Mouse (Mus musculus) granulocyte monocyte progenitor cell, adult 5-6 weeks (primary cell): Measurements from ENCODE around the gene Acss2. TPM values are rescaled to one million over a fixed set of nuclear protein-coding genes. Genes with fewer than 3 reads are reported as not detected.
A peak's percentile ranks its signal among the peaks of the same experiment; 100 is the strongest.
"Not testable (repeated sequence)": the region's sequence is repeated elsewhere in the genome, so short reads cannot be mapped to it uniquely, and the experiment has no call there.

Source experiments
- ATAC-seq: replicated peaks from 2 replicates; pipeline ENCODE4 v1.8.0; 2016; ENCODE audit warnings: mild to moderate bottlenecking, moderate TSS enrichment, inconsistent platforms; ENCODE audit not compliant: poor library complexity, severe bottlenecking
- total RNA-seq, 2 experiments: library from RNA; stranded (forward) in 1 of 2; stranded (reverse) in 1 of 2; fragments of 200-712, 200-1000 nt in 1 of 2; fragments of >200 nt in 1 of 2; fragmentation: Nextera tagmentation in 1 of 2; gene quantifications; 2 replicates each; pipeline ENCODE4 v1.2.3; 2014 to 2017

The Acss2 gene
- total RNA-seq, 2 experiments from 2014 or later: 4.4 to 5.6 TPM

DNA sequence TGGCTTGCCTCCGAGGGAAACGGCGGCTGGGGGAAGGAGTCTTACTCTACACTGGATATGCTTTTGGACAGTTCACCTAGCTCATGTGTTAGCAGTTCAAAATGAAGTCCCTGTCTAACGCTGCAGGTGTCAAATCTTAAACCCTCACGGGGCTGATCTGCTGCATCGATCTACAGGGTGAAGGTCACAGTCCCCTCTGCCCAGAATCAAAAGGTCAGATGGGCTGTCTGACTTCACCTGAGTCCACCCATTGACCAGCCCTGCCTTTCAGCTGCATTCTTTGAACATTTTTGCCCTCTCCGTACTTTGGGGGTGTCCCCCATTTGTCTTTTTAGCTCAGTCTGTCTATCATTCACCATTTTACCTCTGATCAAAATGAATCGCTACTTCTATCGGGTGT is 67.3 kb downstream of the Acss2 start:
- ATAC-seq: no peak

GRCm38 (mm10) chr2:155585486-155585885 is 67.7 kb downstream of the Acss2 start:
- peak; percentile 90 for ATAC-seq

DNA sequence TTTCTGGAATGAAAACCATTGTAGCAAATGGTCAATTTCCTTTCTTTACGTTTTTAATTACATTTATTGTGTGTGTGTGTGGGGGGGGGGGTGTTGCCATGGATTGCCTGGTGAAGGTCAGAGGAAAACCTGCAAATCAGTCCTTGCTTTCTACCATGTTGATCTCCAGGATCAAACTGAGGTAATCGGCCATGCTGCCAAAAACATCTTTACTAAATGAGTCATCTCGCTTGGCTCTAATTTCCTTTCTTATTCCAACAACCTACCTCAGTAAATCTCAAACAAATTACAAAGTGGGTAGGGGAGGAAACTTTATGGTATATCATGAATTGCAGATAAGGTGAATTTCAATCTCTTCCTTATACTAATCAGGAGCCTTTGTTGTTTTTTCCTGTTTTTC is 70.4 kb downstream of the Acss2 start:
- ATAC-seq: no peak

- ATAC-seq: no peak
These were observed 71.8 kb downstream of the Acss2 start for GRCm38 (mm10) chr2:155589521-155589920.

DNA sequence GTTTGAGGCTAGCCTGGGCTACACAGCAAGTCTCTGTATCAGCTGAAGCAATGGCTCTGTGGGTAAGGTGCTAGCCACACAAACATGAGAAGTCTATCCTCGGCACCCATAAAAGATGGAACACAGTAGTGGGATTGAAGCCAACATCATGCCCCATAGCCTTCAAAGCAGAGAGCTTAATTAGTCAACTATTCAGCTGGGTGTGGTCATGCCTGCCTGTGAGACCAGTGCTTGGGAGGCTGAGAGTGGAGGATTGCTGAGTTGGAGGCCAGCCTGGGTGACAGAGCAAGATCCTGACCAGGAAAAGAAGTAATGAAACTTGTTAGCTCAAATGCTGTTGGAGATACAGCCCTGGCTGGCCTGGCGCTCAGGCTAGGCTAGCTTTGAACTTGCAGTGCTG is 73.1 kb downstream of the Acss2 start:
- ATAC-seq: no peak

DNA sequence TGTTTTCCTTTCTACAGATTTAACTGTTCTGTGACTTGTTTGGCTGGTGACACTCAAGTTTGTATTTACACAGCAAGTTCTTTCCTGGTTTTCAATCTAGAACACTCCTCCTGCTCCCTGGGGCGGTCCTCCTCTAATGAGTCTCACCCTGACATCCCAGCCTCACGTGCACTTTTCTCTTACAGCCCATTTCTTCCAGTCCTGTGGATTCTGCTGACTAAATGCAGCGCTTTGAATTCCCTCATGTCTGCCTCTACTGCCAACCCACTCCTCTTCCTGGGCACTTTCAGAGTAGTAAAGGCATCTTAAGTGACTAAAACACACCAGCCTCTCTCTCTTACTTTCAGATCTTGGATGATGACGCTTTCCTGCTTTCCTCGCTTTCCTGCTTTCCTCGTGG is 73.9 kb downstream of the Acss2 start:
- ATAC-seq: no peak

GRCm38 (mm10) chr2:155592137-155592853 is 74.5 kb downstream of the Acss2 start, which contains the start of gene Gss:
TSS of gene Gss (minus strand) at chr2:155592810.
- ATAC-seq: peak; percentile 96

GRCm38 (mm10) chr2:155592854-155593283 is 75.1 kb downstream of the Acss2 start:
- peak; percentile 18; the same call in 1 of the 2 replicates for ATAC-seq

- no peak for ATAC-seq
These were observed 77.8 kb downstream of the Acss2 start for GRCm38 (mm10) chr2:155595516-155595915.

DNA sequence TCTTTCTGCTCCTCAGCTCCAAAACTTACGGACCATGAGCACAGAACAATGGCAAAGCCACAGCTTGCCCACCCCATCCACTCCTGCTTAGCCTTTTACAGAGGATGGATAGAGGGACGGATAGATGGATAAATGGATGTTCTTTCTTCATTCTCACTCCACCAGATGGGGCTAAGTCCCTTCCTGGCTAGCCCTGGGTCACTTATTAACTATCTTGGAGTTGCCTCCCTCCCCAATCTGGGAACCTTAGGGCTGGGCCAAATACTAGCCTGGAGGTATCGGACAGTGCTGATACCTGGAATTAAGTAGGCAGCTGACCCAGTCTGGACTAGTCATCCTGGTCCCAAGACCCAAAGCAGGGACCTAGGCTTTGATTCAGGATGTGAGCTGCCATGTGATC is 86.0 kb downstream of the Acss2 start:
- ATAC-seq: no peak

- ATAC-seq: no peak
These were observed 87.0 kb downstream of the Acss2 start for GRCm38 (mm10) chr2:155604560-155605235.

- ATAC-seq: not testable (repeated sequence)
These were observed 87.5 kb downstream of the Acss2 start for GRCm38 (mm10) chr2:155605236-155605589.

DNA sequence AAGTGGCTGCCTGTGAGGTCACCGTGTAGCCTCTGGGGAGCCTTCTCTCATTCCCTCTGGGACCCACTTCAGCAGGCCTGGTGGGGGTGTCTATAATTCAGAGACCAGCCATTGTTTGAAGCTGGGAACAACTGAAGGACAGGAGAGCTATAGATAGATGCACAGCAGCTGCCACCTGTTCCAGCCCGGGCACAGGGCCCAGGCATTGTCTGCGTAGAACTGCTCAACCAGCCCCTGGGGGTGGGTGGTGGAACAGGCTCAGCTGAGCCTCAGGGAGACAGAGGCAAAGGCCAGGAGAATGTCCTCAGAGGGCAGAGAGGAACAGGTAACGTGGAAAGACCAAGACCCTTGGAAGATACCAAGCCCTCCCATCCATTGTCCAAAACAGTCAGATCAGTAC is 88.6 kb downstream of the Acss2 start:
- no peak for ATAC-seq

DNA sequence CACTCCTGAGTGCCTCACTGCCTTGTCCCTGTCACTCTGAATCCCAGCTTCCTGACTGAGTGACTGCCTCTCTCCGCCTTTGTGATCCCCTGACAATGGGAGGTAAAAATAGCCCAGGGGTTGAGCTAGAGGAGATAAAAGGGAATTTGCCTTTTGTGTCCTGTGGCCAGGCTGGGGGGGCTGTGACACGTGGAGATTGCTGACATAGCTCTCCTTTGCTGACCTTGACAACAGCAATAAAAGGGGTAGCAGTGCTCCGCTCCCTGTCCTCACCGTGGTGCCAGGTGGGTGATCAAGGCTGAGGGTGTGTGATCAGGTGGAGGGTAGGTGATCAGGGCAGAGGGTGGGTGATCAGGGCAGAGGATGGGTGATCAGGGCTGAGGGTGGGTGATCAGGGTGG is 93.2 kb downstream of the Acss2 start, which contains the start of gene Myh7b:
Myh7b (plus strand) TSS at position 235 of the 400 bp plus-strand sequence.
- no peak for ATAC-seq

- no peak for ATAC-seq
These were observed 94.2 kb downstream of the Acss2 start for GRCm38 (mm10) chr2:155611834-155612550.

GRCm38 (mm10) chr2:155613326-155613755 is 95.6 kb downstream of the Acss2 start:
- ATAC-seq: peak; percentile 92

- ATAC-seq: no peak
These were observed 96.2 kb downstream of the Acss2 start for GRCm38 (mm10) chr2:155613953-155614352.

GRCm38 (mm10) chr2:155616971-155617370 is 99.2 kb downstream of the Acss2 start:
- ATAC-seq: no peak

- peak; percentile 67 for ATAC-seq
These were observed 102.1 kb downstream of the Acss2 start for GRCm38 (mm10) chr2:155619817-155620216.

DNA sequence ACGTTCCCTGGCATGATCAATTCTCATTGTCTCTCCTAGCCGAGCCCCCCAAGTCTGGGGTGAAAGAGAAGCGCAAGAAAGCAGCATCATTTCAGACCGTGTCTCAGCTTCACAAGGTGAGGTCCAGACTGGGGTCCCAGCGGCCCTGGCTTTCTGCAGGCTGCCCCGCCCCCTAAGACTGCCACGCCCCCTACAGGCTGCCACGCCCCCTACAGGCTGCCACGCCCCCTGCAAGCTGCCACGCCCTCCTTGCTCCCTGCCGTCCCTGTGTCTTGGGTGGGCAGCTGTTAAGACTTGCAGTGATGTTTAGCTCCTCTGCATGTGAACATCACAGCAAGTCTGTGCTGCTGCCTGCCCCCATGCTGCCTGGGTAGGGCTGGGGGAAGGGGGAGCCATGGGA is 104.9 kb downstream of the Acss2 start:
- ATAC-seq: 0 out of 2 replicates have a peak, but pooled peaks have one; percentile 13

DNA sequence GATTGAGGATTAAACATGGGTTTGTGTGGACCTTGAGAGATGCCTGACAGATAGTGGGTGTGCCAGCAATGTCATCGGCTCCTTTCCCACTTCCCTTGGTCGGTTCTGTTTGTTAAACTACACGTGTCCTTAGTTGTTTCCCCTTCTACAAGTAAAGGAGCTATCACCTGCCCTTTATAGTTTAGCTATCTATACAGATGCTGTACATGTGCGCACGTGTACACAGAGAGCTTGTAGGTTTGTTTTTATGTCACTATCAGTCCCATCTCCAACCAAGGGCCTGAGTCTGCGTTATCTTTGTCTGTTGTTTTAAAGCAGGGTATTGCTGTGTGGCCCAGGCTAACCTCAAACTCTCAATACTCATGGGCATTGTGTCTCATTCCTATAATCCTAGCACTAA is 106.2 kb downstream of the Acss2 start:
- no peak for ATAC-seq
